Mouse (Mus musculus) G1E-ER4 (cell line): Measurements from ENCODE around the gene Anks1. TPM values are rescaled to one million over a fixed set of nuclear protein-coding genes. Genes with fewer than 3 reads are reported as not detected.

Source experiments
- GATA1 ChIP-seq: IDR thresholded peaks from one replicate; pipeline ENCODE4 v1.8.0; 2012; ENCODE audit warnings: low read length, inconsistent platforms
- polyA plus RNA-seq: library from polyadenylated mRNA; stranded (reverse); fragments of >175 nt; gene quantifications from 2 replicates; pipeline ENCODE4 v1.2.3, GENCODE M21; 2012

Anks1 gene
- polyA plus RNA-seq, 1 experiment, result 13.2 TPM

DNA sequence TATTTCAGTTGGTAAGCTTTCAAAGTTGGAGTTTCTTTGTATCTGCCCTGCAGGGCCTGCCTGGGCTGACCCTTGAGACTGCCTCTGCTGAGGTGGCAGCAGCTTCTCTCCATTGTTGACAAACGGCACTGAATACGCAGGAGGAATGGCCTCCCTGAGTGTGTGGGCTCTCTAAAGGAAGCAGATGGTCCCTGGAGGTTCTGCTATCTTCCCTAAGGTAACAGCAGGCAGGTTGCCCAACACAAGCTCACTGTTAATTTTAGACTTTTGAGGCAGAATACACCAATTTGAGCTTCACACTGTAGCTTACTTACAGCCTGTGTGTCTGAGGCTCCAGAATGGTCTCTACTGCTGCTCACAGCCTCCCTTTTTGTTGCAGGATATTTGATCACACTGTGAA is 163.6 kb downstream of the Anks1 start:
- TF ChIP-seq GATA1, result no peak

- TF ChIP-seq GATA1, result no peak
Observed at GRCm38 (mm10) chr17:28074486-28074885, 165.4 kb downstream of the Anks1 start.

- TF ChIP-seq GATA1, result no peak
Observed at GRCm38 (mm10) chr17:28078028-28078427, 168.9 kb downstream of the Anks1 start.

DNA sequence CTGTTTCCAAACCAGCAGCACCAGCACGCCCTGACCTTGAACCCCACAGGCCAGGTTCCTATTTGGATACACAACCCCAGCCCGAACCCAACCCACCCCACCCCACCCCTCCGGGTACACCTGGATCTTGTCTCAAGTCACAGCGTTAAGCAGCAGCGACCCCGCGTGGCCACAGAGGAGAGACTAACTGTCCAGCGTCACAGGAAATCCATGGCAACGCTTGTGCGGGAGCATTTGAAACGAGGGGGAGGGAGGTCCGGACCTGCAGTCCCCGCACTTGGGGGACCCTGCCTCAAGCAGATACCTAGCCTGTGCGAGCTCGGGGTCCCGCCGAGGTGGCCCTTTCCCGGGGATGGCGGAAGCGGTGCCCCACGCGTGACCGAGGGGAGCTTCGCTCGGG is 170.5 kb downstream of the Anks1 start:
- no peak for TF ChIP-seq GATA1

- no peak for TF ChIP-seq GATA1
Observed at GRCm38 (mm10) chr17:28080045-28080816, 171.1 kb downstream of the Anks1 start, which contains the start of gene Tcp11. Tcp11 (minus strand) TSS chr17:28080639.

- TF ChIP-seq GATA1, result no peak
Observed at GRCm38 (mm10) chr17:28080817-28081165, 171.7 kb downstream of the Anks1 start.

DNA sequence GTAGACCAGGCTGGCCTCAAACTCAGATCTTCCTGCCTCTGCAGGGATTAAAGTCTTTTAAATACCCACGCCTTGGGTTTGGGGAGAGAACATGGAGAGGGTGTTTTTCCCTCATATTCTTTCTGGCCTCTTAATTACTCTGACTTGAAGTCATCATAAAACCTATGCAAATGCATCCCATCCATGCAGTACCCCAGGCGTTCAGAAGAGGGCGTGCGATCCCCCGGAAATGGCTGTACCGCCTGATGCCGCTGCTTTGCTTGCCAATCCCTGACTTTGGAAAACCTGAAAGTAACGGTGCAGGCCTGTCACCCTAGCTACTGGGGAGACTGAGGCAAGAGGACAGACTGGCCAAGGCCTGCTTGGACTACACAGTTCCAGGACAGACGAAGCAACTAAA is 172.3 kb downstream of the Anks1 start:
- TF ChIP-seq GATA1, result no peak

DNA sequence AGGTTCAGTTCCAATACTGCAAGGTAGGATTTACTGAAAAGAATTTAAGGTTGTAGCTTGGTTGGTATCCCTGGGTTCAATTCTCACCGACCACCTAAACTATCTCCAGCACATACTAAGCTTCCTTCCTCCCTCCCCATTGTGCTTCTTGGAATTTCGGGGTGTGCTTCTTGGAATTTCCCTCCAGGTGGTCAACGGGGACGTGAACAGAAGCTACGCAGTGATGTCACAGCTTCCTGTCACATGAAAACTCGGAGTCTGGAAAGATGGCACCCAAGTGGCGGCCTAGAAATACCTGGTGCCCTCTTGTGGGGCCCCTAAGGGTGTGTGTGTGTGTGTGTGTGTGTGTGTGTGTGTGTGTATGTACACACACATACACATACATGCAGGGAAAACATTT is 172.8 kb downstream of the Anks1 start:
- no peak for TF ChIP-seq GATA1

DNA sequence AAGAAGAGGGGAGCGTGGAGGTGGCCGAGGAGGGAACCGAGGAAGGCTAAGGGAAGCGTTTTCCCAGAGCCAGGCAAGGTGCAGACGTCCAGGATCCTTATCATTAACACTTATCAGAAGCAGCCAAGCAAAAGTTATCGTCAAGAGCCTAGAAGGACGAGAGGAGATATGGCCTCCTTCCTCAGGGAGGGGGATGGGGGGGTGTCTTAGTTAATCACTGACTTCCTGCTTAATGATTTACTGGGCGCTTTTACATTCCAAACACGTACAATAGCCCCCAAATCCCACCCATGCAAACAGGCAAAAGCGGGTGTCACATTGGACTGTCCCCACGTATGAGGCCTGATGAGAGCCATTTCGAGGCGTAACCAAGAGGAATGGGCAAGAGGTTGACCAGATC is 173.8 kb downstream of the Anks1 start:
- TF ChIP-seq GATA1, result no peak

DNA sequence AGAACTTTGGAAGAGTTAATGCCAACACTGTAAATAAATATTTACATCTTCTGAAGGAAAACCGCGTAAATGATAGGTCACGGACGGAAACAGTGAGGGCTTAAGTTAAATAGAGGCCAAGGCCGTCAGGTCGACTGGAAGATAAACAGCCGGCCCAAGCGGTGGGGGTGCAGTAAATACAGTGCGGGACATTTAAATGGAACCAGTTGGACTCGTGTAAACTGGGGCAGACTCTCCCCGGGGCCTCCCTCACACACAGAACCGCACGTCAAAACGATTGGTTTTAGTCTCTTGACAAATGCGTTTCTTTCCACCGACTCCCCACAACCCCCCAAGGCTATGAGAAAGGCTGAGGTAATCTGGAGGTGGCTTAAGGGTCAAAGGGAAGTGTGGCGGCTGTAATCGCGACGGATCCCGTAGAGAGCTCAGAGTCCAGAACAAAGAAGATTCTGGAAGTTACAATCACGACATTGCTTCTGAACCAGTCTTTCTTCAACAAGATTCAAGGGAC is 175.3 kb downstream of the Anks1 start:
- no peak for TF ChIP-seq GATA1

GRCm38 (mm10) chr17:28084964-28085363 is 175.9 kb downstream of the Anks1 start:
- TF ChIP-seq GATA1, result no peak

GRCm38 (mm10) chr17:28087430-28087829 is 178.3 kb downstream of the Anks1 start:
- no peak for TF ChIP-seq GATA1

DNA sequence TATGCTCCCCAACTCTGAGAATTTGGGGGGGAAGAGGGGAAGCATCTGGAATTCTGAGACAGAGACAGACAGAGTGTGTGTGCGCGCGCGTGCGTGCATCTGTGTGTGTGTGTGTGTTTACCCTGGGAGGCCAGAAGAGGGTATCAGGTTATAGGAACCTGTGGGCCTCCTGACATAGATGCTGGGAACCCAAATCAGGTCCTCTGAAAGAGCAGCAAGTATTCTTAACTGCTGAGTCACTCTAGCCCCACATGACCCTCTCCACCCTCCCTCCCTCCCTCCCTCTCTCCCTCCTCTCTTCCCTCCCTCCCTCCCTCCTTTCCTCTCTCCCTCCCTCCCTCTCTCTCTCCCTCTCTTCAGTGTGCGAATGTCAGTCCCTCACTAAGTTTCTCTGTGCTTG is 179.6 kb downstream of the Anks1 start:
- TF ChIP-seq GATA1, result no peak

DNA sequence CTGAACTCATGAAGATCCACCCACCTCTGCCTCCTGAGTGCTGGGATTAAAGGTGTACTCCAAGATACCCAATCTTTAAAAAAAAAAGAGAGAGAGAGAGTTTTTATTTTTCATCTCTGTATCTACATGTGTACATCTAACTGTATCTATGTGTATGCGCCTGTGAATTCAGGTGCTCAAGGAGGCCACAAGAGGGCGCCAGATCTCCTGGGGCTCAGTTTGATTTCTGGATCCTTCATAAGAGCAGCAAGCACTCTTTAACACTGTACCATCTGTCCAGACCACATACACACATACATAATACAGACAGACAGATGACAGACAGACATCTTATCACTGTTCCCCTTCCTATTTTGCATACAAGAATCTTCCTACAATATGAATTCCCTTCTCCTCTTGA is 183.2 kb downstream of the Anks1 start:
- no peak for TF ChIP-seq GATA1

- TF ChIP-seq GATA1, result no peak
Observed at GRCm38 (mm10) chr17:28093837-28094236, 184.7 kb downstream of the Anks1 start.

DNA sequence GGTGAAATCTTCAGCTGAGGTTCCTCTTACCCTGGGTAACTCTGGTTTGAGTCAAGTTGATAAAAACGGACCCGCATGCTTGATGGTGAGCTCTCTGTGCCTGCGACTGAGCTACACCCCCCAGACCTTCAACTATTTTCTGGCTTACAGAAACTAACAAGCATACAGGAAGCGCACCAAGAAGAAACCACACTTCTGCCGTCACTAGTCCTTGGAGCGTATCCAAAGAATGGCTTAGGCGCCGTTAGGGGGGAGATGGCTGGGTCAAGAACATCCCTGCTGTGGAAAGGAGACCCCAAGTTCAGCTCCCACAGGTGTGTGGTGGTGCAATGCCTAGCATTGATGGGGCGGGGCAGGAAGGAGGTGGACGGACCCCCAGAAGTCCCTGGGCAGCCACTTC is 187.3 kb downstream of the Anks1 start:
- TF ChIP-seq GATA1, result no peak

- TF ChIP-seq GATA1, result no peak
Observed at GRCm38 (mm10) chr17:28097308-28097707, 188.2 kb downstream of the Anks1 start.
